Mouse (Mus musculus) ovary, postnatal 36 days (tissue): ENCODE results near the gene Brwd1.
"Not testable (repeated sequence)": the region's sequence is repeated elsewhere in the genome, so short reads cannot be mapped to it uniquely, and the experiment has no call there.

Source experiments
- DNase-seq: peaks from one replicate; pipeline ENCODE4 v3.0.0; 2022; ENCODE audit warnings: low spot score, mixed read lengths

Brwd1 gene

DNA sequence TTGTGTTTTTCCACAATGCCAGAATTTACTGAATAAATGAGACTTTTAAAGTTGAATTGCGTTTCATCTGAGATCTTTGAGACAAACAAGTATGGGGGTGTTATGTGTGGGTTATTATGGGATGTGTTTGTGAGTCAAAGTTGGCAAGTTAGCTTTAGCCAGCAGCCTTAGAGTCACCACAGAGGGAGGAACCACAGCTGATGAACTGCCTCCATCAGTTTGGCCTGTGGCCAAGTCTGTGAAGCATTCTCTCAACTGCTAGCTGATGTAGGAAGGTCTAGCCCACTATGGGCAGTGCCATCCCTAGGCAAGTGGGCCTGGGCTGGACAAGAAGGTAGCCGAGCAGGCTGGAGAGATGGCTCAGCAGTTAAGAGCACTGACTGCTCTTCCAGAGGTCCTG, 111.5 kb downstream of the Brwd1 start:
- no peak for DNase-seq

DNA sequence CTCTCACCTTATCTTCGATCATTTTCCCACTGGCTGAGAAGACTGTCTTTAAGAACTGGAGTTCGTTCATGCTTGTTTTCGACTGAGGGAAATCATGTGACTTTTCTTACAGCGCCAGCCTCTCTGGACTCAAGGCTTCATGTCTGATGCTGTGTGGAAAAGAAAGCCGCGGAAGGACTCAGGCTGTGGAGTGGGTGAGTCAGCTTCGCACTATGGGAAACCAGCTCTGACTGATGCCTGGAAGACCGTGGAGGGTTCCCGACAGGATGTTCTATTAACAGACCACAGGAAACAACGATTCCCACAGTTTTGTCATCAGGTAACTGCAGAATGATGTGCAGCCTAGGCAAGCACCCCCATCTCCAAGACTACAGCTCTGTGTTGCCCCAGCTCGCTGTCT, 114.9 kb downstream of the Brwd1 start:
- no peak for DNase-seq

DNA sequence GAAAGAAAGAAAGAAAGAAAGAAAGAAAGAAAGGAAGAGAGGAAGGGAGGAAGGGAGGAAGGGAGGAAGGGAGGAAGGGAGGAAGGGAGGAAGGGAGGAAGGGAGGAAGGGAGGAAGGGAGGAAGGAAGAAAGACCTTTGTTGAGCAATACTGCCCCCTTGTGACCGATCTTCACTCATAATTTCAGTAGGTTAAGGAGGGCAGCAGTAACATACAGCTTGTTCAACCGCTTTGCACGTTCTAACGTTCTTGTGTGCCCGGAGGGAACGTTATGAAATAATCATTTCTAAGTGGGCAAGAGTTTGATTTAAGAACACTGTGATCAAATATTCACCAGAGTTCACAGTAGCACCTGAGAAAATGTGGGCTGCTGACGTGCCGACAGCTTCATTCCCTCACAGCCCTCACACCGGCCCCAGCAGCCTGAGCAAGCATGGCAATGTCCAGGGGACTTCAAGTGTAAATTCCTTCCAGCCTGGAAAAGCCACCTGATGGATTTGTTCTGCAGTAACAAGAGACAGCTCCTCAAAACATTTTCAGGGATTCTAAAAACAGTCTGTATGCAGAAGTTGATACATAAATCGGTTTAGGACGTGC, 117.8 kb downstream of the Brwd1 start:
- DNase-seq = no peak

DNA sequence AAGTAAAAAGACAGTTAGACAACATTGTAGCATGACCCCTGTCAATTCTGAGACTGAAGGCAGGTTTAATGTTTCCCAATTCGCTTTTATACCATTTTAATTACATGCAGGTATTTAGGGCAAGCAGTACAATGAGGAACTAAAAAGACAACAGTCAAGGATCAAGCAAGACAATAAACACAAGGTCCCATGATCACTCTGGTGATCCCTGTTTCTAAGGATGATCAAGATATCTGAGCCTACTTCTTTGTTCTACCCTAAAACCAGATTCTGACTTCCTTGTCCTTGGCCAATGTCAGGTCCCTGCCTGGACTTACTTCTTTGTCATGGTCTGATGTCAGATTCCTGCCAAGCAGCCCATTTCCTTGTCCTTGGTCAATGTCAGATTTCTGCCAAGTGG, 120.8 kb downstream of the Brwd1 start:
- not testable (repeated sequence) for DNase-seq

DNA sequence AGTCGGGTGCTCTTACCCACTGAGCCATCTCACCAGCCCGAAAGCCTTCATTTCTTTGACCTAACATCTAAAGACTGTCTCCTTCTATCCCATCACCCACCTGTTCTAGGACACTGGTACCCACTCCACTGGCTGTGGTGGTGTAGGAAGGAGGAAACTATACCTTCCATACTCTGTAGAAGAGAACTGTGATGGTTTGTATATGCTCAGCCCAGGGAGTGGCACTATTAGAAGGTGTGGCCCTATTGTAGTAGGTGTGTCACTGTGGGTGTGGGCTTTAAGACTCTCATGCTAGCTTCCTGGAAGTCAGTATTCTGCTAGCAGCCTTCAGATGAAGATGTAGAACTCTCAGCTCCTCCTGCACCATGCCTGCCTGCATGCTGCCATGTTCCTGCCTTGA, 121.6 kb downstream of the Brwd1 start:
- DNase-seq = not testable (repeated sequence)

DNA sequence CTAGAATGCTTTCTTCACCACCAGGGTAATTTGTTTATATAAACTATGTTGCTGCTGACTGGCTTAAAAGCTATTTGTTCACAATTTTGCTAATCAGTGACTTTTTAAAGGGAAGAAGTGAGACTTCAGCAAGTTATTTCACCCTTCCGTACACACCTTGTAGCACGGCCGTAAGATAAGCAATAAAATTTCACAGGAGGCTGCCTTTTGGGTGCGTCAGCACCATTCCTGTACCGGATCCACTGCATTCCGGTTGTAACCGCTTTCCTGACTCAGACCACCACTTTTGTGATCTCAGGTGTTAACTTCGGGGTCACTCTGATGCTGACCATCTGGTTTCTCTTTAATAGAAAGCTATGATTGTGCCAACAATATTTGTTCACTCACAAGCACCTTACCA, 124.2 kb downstream of the Brwd1 start:
- DNase-seq = no peak

DNA sequence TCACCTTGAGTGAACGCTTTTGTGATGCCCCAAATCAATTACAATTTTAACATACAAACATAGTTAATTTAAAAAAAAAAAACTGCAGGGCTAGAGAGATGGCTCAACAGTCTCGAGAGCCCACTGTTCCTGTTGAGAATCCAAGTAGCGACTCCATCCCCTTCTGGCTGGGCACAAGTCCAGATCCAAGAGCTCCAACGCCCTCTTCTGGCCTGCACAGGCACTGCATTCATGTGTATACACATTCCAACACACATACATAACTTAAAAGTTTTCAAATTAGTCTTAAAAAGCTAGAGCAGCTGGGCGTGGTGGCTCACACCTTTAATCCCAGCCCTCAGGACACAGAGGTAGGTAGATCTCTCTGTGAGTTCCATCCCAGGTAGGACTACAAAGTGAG, 125.7 kb downstream of the Brwd1 start:
- no peak for DNase-seq

DNA sequence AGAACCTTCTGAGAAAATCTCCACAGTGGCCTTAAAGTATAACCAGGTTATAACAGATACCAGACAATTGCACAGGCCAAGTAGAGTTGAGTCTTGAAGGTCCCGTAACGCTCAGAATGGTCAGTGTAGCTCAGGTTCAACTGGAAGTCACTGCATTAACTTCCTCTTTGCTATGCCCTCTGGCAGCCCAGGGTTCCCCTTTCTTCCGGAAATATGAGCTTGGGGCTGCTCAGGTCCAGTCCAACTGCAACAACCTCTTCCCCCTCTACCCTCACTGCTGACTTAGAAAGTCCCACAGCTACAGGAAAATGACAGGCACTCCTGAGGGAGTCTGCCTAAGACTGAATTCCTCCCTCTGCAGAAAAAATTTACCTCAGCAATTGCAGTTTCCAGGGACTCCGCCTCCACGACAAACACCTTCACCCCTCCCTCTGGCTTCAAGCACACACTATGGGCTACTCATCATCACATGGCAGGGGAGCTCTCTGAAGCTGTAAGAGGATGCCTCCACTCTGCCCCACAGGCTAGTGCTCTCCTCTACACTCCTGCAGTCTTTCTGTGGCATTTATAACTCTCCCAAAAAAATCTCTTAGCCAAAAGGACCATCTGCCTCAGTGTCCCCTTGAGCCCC, 126.5 kb downstream of the Brwd1 start:
- DNase-seq = no peak

DNA sequence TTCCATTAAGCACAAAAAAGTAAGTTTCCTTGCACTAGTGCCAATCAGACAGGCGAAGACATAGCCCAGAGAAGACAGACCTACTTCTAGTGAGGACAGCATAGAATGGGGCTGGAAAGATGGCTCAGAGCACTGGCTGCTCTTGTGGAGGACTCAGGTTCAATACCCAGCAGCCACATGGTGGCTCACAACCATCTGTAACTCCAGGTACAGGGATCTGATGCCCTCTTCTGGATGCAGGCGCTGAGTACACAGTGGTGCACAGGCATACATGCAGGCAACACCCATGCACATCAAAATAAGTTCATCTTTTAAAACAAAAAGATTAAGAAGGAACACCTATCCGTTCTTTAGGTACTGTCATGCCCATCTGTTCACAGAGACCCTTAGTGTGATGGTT, 128.0 kb downstream of the Brwd1 start:
- no peak for DNase-seq

DNA sequence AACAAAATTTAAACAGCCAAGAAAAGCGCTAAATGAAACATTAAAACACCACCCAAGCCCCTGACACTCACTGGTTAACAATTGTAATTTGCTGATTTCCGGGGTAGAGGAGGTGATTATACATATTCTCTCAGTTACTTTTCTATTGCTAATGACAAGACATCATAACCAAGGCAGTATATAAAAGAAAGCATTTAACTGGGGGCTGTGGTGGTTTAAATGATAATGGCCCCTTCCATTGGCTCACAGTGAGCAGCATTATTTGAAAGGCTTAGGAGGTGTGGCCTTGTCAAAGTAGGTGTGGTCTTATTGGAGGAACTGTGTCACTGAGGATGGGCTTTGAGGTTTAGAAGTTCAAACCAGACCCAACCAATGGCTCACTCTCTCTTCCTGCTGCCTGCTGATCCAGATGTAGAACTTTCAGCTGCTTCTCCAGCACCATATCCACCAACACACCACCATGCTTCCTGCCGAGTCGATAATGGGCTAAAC, 129.1 kb downstream of the Brwd1 start:
- no peak for DNase-seq

DNA sequence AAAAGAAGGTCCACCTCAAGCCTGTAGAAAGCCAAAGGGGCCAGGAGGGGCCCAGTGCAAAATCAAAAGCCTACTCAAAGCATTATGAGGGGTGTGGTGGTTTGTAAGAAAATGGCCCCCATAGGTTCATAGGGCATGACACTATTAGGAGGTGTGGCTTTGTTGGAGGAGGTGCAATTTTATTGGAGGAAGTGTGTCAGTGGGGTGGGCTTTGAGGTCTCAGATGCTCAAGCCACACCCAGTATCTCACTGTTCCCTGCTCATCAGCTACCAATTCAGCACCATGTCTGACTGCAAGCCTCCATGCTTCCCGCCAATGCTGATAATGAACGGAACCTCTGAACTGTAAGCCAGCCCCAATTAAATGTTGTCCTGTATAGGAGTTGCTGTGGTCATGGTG, 130.9 kb downstream of the Brwd1 start:
- no peak for DNase-seq

DNA sequence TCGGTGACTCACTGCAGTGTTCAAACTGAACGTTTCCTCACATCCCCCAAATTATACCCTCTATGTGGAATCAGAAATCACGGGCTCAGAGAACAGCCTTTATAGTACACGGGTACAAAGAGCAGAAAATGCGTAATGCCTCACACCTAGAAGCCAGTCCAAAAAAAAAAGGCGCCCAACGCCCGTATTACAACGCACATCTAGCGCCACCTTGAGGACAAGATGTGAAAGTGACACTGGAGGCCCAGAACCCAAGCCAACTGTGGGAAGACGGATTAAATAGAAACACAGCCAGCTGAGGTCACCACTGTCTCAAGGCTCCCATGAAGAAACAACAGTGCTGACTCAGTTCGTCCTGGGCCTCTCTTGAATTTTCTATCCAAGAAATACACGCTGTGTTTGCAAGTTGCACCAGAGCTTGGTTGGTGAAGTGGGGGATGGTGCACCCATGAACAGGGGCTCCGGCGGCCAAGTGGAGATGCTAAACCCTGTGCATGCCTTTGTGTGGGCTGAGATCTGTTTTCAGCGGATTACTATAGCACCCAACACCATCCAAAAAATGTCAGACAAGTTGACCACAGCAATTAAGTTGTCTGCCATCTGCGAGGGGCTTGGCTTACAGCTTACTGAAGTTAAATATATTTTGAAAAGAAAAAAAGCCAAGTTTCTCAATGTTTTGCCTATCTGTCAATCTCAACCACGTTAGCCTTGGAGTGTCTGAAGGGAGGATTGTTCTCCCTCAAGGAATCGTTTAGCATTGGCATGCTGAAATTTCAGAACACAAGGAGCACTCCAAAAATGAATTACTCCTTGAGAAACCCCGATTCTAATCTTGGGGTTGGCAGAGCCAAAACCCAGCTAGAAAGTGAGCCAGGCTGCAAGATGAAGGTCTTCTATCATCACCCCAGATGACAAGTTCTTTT, 136.7 kb downstream of the Brwd1 start:
- DNase-seq = peak; percentile 70

DNA sequence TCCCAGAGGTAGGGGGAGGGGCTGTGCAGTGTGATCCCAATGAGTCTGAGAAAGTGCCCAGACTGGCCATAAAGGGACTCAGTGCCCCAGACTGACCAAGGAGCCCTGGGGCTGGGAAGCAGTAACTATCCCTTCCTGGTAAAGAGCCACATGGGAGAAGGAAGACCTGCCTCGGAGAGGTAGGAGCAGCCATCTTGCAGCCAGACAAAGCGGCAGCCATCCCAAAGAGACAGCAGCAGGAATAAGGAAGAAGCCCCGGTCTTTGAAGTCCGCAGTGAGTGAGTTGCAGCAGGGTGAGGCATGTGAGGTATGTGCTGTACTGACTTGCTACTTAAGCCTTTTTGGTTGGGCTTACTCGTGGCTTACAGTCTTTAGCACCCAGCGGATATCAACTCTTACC, 139.1 kb downstream of the Brwd1 start:
- DNase-seq = no peak
